Mouse (Mus musculus): ENCODE results near the gene Ccdc185. TPM values are rescaled to one million over a fixed set of nuclear protein-coding genes. Genes with fewer than 3 reads are reported as not detected.

The Ccdc185 gene
- polyA plus RNA-seq, 1 experiment from 2014 or later: not detected

- Histone ChIP-seq H3K27me3 (replicated peaks; ENCODE audit: insufficient read depth, low read length) (no peaks in the 10 kb centered on the region), H3K4me1 (ENCODE audit: insufficient read depth, low read depth, low read length) (no peaks in the 10 kb centered on the region), H3K9me3 (ENCODE audit: low read length) (no peaks in the 10 kb centered on the region), H3K27ac (ENCODE audit: low read length) (no peak overlapping the region), H3K4me2 (replicated peaks; ENCODE audit: low read depth, low read length) (no peak overlapping the region), H3K4me3 (ENCODE audit: low read depth, low read length) (no peak overlapping the region), H3K36me3 (ENCODE audit: insufficient read depth, low read length) (no peaks in the 10 kb centered on the region), H3K9ac (replicated peaks; ENCODE audit: low read depth) (no peak overlapping the region)
- 83% methylated on average over 9 of the region's 9 CpGs for WGBS
- TF ChIP-seq EP300 (IDR thresholded peaks at IDR 0.05) (no peak), CTCF (IDR thresholded peaks at IDR 0.05) (no peak)
- no peak for ATAC-seq
- no peak for DNase-seq (ENCODE audit: low spot score)
Measured at GRCm38 (mm10) chr1:182729002-182729401, 20.0 kb downstream of the Ccdc185 start.

GRCm38 (mm10) chr1:182727541-182727940 is 21.4 kb downstream of the Ccdc185 start:
- Histone ChIP-seq H3K9ac (replicated peaks; ENCODE audit: low read depth) (no peak overlapping the region), H3K36me3 (ENCODE audit: insufficient read depth, low read length) (no peaks in the 10 kb centered on the region), H3K4me2 (replicated peaks; ENCODE audit: low read depth, low read length) (no peak overlapping the region), H3K9me3 (ENCODE audit: low read length) (no peaks in the 10 kb centered on the region), H3K4me1 (ENCODE audit: insufficient read depth, low read depth, low read length) (no peaks in the 10 kb centered on the region), H3K27me3 (replicated peaks; ENCODE audit: insufficient read depth, low read length) (no peaks in the 10 kb centered on the region), H3K4me3 (ENCODE audit: low read depth, low read length) (no peak overlapping the region), H3K27ac (ENCODE audit: low read length) (no peak overlapping the region)
- TF ChIP-seq CTCF (IDR thresholded peaks at IDR 0.05) (no peak), EP300 (IDR thresholded peaks at IDR 0.05) (no peak)
- no peak for ATAC-seq
- DNase-seq (ENCODE audit: low spot score): no peak
- WGBS: 60% methylated on average over 12 of the region's 12 CpGs

GRCm38 (mm10) chr1:182714236-182714935 is 34.6 kb downstream of the Ccdc185 start:
- H3K4me3 ChIP-seq (ENCODE audit: low read depth, low read length): no peak overlapping the region
- 85% methylated on average over 6 of the region's 6 CpGs for WGBS
- H3K4me2 ChIP-seq (replicated peaks; ENCODE audit: low read depth, low read length): no peak overlapping the region
- no peaks in the 10 kb centered on the region for H3K9me3 ChIP-seq (ENCODE audit: low read length)
- no peaks in the 10 kb centered on the region for H3K4me1 ChIP-seq (ENCODE audit: insufficient read depth, low read depth, low read length)
- H3K9ac ChIP-seq (replicated peaks; ENCODE audit: low read depth): no peak overlapping the region
- ATAC-seq: no peak
- no peak for DNase-seq (ENCODE audit: low spot score)
- no peaks in the 10 kb centered on the region for H3K36me3 ChIP-seq (ENCODE audit: insufficient read depth, low read length)
- TF ChIP-seq EP300 (IDR thresholded peaks at IDR 0.05): no peak
- TF ChIP-seq CTCF (IDR thresholded peaks at IDR 0.05): no peak
- no peak overlapping the region for H3K27ac ChIP-seq (ENCODE audit: low read length)
- no peaks in the 10 kb centered on the region for H3K27me3 ChIP-seq (replicated peaks; ENCODE audit: insufficient read depth, low read length)

- Histone ChIP-seq H3K36me3 (ENCODE audit: insufficient read depth, low read length) (no peaks in the 10 kb centered on the region), H3K9me3 (ENCODE audit: low read length) (no peaks in the 10 kb centered on the region), H3K4me1 (ENCODE audit: insufficient read depth, low read depth, low read length) (no peaks in the 10 kb centered on the region), H3K4me3 (ENCODE audit: low read depth, low read length) (no peak overlapping the region), H3K27ac (ENCODE audit: low read length) (no peak overlapping the region), H3K27me3 (replicated peaks; ENCODE audit: insufficient read depth, low read length) (no peaks in the 10 kb centered on the region), H3K4me2 (replicated peaks; ENCODE audit: low read depth, low read length) (no peak overlapping the region), H3K9ac (replicated peaks; ENCODE audit: low read depth) (no peak overlapping the region)
- 30% methylated on average over 7 of the region's 7 CpGs for WGBS
- no peak for ATAC-seq
- no peak for DNase-seq (ENCODE audit: low spot score)
- TF ChIP-seq EP300 (IDR thresholded peaks at IDR 0.05): no peak
- no peak for TF ChIP-seq CTCF (IDR thresholded peaks at IDR 0.05)
Measured at GRCm38 (mm10) chr1:182711360-182711933, 37.5 kb downstream of the Ccdc185 start.

GRCm38 (mm10) chr1:182707459-182707858 is 41.5 kb downstream of the Ccdc185 start:
- Histone ChIP-seq H3K4me1 (ENCODE audit: insufficient read depth, low read depth, low read length) (no peaks in the 10 kb centered on the region), H3K27me3 (replicated peaks; ENCODE audit: insufficient read depth, low read length) (no peaks in the 10 kb centered on the region), H3K27ac (ENCODE audit: low read length) (no peak overlapping the region), H3K36me3 (ENCODE audit: insufficient read depth, low read length) (no peaks in the 10 kb centered on the region), H3K9ac (replicated peaks; ENCODE audit: low read depth) (no peak overlapping the region), H3K4me2 (replicated peaks; ENCODE audit: low read depth, low read length) (no peak overlapping the region), H3K9me3 (ENCODE audit: low read length) (no peaks in the 10 kb centered on the region), H3K4me3 (ENCODE audit: low read depth, low read length) (no peak overlapping the region)
- no peak for DNase-seq (ENCODE audit: low spot score)
- no peak for ATAC-seq
- 96% methylated on average over 4 of the region's 4 CpGs for WGBS
- TF ChIP-seq CTCF (IDR thresholded peaks at IDR 0.05) (no peak), EP300 (IDR thresholded peaks at IDR 0.05) (no peak)

GRCm38 (mm10) chr1:182704882-182705281 is 44.1 kb downstream of the Ccdc185 start:
- Histone ChIP-seq H3K4me2 (replicated peaks; ENCODE audit: low read depth, low read length) (no peak overlapping the region), H3K27me3 (replicated peaks; ENCODE audit: insufficient read depth, low read length) (no peaks in the 10 kb centered on the region), H3K36me3 (ENCODE audit: insufficient read depth, low read length) (no peaks in the 10 kb centered on the region), H3K27ac (ENCODE audit: low read length) (no peak overlapping the region), H3K9me3 (ENCODE audit: low read length) (no peaks in the 10 kb centered on the region), H3K4me1 (ENCODE audit: insufficient read depth, low read depth, low read length) (no peaks in the 10 kb centered on the region), H3K4me3 (ENCODE audit: low read depth, low read length) (no peak overlapping the region), H3K9ac (replicated peaks; ENCODE audit: low read depth) (no peak overlapping the region)
- TF ChIP-seq CTCF (IDR thresholded peaks at IDR 0.05): no peak
- TF ChIP-seq EP300 (IDR thresholded peaks at IDR 0.05): no peak
- DNase-seq (ENCODE audit: low spot score): no peak
- WGBS: 18% methylated on average over 2 of the region's 2 CpGs
- ATAC-seq: no peak
